Mouse (Mus musculus) heart, embryonic 10.5 days (tissue): Measurements from ENCODE around the gene Ier5. TPM values are rescaled to one million over a fixed set of nuclear protein-coding genes. Genes with fewer than 3 reads are reported as not detected.

Experiments
- DNase-seq: peaks from one replicate; pipeline ENCODE4 v3.0.0-alpha.2; 2017; ENCODE audit warnings: low spot score
- H3K27ac ChIP-seq: fragments of 300-500 bp; sonication (generic); 2 replicates; pipeline ENCODE4 v1.5.1; 2016; ENCODE audit warnings: mild to moderate bottlenecking
- H3K27me3 ChIP-seq: fragments of 300-500 bp; sonication (generic); 2 replicates; pipeline ENCODE4 v1.6.1; 2016; ENCODE audit warnings: mild to moderate bottlenecking; ENCODE audit not compliant: poor library complexity, insufficient read depth, severe bottlenecking
- H3K36me3 ChIP-seq: fragments of 300-500 bp; sonication (generic); 2 replicates; pipeline ENCODE4 v1.6.1; 2016; ENCODE audit warnings: mild to moderate bottlenecking, moderate library complexity
- H3K4me1 ChIP-seq: fragments of 300-500 bp; sonication (generic); 2 replicates; pipeline ENCODE4 v1.6.1; 2016; ENCODE audit warnings: mild to moderate bottlenecking
- H3K4me3 ChIP-seq: fragments of 300-500 bp; sonication (generic); 2 replicates; pipeline ENCODE4 v1.5.1; 2016; ENCODE audit warnings: mild to moderate bottlenecking, moderate library complexity
- H3K9me3 ChIP-seq: fragments of 300-500 bp; sonication (generic); 2 replicates; pipeline ENCODE4 v1.6.1; 2016; ENCODE audit warnings: mild to moderate bottlenecking, moderate library complexity
- WGBS: fragments of 180-500 bp; shearing (Covaris S2); methylation state at CpG from one replicate; pipeline ENCODE4 v1.1.7; 2016; 5-methylcytosine and 5-hydroxymethylcytosine counted together
- polyA plus RNA-seq: library from polyadenylated mRNA; unstranded; fragments of >200 nt; fragmentation: Nextera tagmentation; extraction: Ambion mirVana; gene quantifications from 2 replicates; pipeline ENCODE4 v1.2.1, GENCODE M21; 2016

The Ier5 gene
- polyA plus RNA-seq, 1 experiment from 2014 or later, result 8.6 TPM

GRCm38 (mm10) chr1:155112875-155113274 lies 13.4 kb upstream of the Ier5 start:
- Histone ChIP-seq H3K36me3 (no peaks in the 10 kb centered on the region), H3K4me1 (peaks cover 59% of the 10 kb centered on the region), H3K27ac (no peak overlapping the region), H3K9me3 (no peaks in the 10 kb centered on the region), H3K27me3 (0 out of 2 replicates have a peak, but pooled peaks cover 7% of the 10 kb centered on the region), H3K4me3 (no peak overlapping the region)
- whole genome bisulfite sequencing, result 87% methylated on average over 1 of the region's 1 CpGs
- DNase-seq, result no peak

GRCm38 (mm10) chr1:155112118-155112517 lies 12.7 kb upstream of the Ier5 start:
- Histone ChIP-seq H3K36me3 (no peaks in the 10 kb centered on the region), H3K27me3 (0 out of 2 replicates have a peak, but pooled peaks cover 7% of the 10 kb centered on the region), H3K4me1 (peaks cover 64% of the 10 kb centered on the region), H3K4me3 (no peak overlapping the region), H3K9me3 (no peaks in the 10 kb centered on the region), H3K27ac (0 out of 2 replicates have a peak overlapping the region, but pooled peaks have one; percentile 36)
- no peak for DNase-seq
- 20% methylated on average over 4 of the region's 4 CpGs for WGBS

GRCm38 (mm10) chr1:155111491-155111890 lies 12.1 kb upstream of the Ier5 start:
- H3K4me3 ChIP-seq, result no peak overlapping the region
- no peaks in the 10 kb centered on the region for H3K36me3 ChIP-seq
- peak overlapping the region; percentile 69 for H3K27ac ChIP-seq
- DNase-seq, result no peak
- H3K9me3 ChIP-seq, result no peaks in the 10 kb centered on the region
- WGBS, result 25% methylated on average over 6 of the region's 6 CpGs
- H3K27me3 ChIP-seq, result 0 out of 2 replicates have a peak, but pooled peaks cover 7% of the 10 kb centered on the region
- H3K4me1 ChIP-seq, result peaks cover 64% of the 10 kb centered on the region

GRCm38 (mm10) chr1:155109387-155110350 lies 10.2 kb upstream of the Ier5 start:
- DNase-seq, result no peak
- H3K4me3 ChIP-seq, result peak overlapping the region; percentile 31; the same call in 1 of the 2 replicates
- peaks cover 64% of the 10 kb centered on the region for H3K4me1 ChIP-seq
- WGBS, result 13% methylated on average over 18 of the region's 18 CpGs
- no peaks in the 10 kb centered on the region for H3K27me3 ChIP-seq
- no peaks in the 10 kb centered on the region for H3K36me3 ChIP-seq
- peak overlapping the region; percentile 87 for H3K27ac ChIP-seq
- no peaks in the 10 kb centered on the region for H3K9me3 ChIP-seq

- H3K4me1 ChIP-seq, result peaks cover 54% of the 10 kb centered on the region
- WGBS, result 31% methylated on average over 4 of the region's 4 CpGs
- DNase-seq, result no peak
- no peaks in the 10 kb centered on the region for H3K36me3 ChIP-seq
- H3K4me3 ChIP-seq, result no peak overlapping the region
- no peaks in the 10 kb centered on the region for H3K27me3 ChIP-seq
- no peaks in the 10 kb centered on the region for H3K9me3 ChIP-seq
- peak overlapping the region; percentile 87 for H3K27ac ChIP-seq
Measured at GRCm38 (mm10) chr1:155108412-155108811, 9.0 kb upstream of the Ier5 start.

GRCm38 (mm10) chr1:155107843-155108242 lies 8.4 kb upstream of the Ier5 start:
- WGBS, result 49% methylated on average over 5 of the region's 5 CpGs
- H3K36me3 ChIP-seq, result no peaks in the 10 kb centered on the region
- peak overlapping the region; percentile 87 for H3K27ac ChIP-seq
- H3K4me1 ChIP-seq, result peaks cover 50% of the 10 kb centered on the region
- H3K9me3 ChIP-seq, result no peaks in the 10 kb centered on the region
- no peak for DNase-seq
- H3K4me3 ChIP-seq, result no peak overlapping the region
- H3K27me3 ChIP-seq, result no peaks in the 10 kb centered on the region

- no peak overlapping the region for H3K4me3 ChIP-seq
- H3K4me1 ChIP-seq, result peaks cover 35% of the 10 kb centered on the region
- 65% methylated on average over 1 of the region's 1 CpGs for WGBS
- no peaks in the 10 kb centered on the region for H3K27me3 ChIP-seq
- no peak overlapping the region for H3K27ac ChIP-seq
- no peaks in the 10 kb centered on the region for H3K9me3 ChIP-seq
- DNase-seq, result no peak
- H3K36me3 ChIP-seq, result no peaks in the 10 kb centered on the region
Measured at GRCm38 (mm10) chr1:155106310-155106709, 6.9 kb upstream of the Ier5 start.

GRCm38 (mm10) chr1:155103991-155104390 lies 4.6 kb upstream of the Ier5 start:
- no peaks in the 10 kb centered on the region for H3K27me3 ChIP-seq
- H3K27ac ChIP-seq, result no peak overlapping the region
- H3K4me1 ChIP-seq, result peaks cover 21% of the 10 kb centered on the region
- H3K36me3 ChIP-seq, result no peaks in the 10 kb centered on the region
- H3K4me3 ChIP-seq, result no peak overlapping the region
- 80% methylated on average over 5 of the region's 5 CpGs for WGBS
- DNase-seq, result no peak
- no peaks in the 10 kb centered on the region for H3K9me3 ChIP-seq

- no peak for DNase-seq
- Histone ChIP-seq H3K4me1 (peaks cover 7% of the 10 kb centered on the region), H3K27ac (no peak overlapping the region), H3K9me3 (no peaks in the 10 kb centered on the region), H3K4me3 (no peak overlapping the region), H3K36me3 (no peaks in the 10 kb centered on the region), H3K27me3 (no peaks in the 10 kb centered on the region)
- 60% methylated on average over 4 of the region's 4 CpGs for WGBS
Measured at GRCm38 (mm10) chr1:155102631-155103030, 3.2 kb upstream of the Ier5 start.

- peak overlapping the region; percentile 99 for H3K27ac ChIP-seq
- peaks cover 25% of the 10 kb centered on the region for H3K4me1 ChIP-seq
- H3K36me3 ChIP-seq, result no peaks in the 10 kb centered on the region
- no peaks in the 10 kb centered on the region for H3K27me3 ChIP-seq
- H3K9me3 ChIP-seq, result no peaks in the 10 kb centered on the region
- peak overlapping the region; percentile 99 for H3K4me3 ChIP-seq
- DNase-seq, result peak; percentile 85
- under 1% methylated on average over 93 of the region's 93 CpGs for WGBS
Measured at GRCm38 (mm10) chr1:155098486-155099279, 753 bp downstream of the Ier5 start.

- Histone ChIP-seq H3K27ac (peak overlapping the region; percentile 99), H3K4me1 (peaks cover 32% of the 10 kb centered on the region), H3K9me3 (no peaks in the 10 kb centered on the region), H3K36me3 (no peaks in the 10 kb centered on the region), H3K27me3 (no peaks in the 10 kb centered on the region), H3K4me3 (peak overlapping the region; percentile 99)
- whole genome bisulfite sequencing, result under 1% methylated on average over 33 of the region's 33 CpGs
- peak; percentile 82 for DNase-seq
Measured at GRCm38 (mm10) chr1:155097931-155098485, 1.4 kb downstream of the Ier5 start.

GRCm38 (mm10) chr1:155097354-155097753 lies 2.1 kb downstream of the Ier5 start:
- peak overlapping the region; percentile 99 for H3K4me3 ChIP-seq
- H3K36me3 ChIP-seq, result no peaks in the 10 kb centered on the region
- peaks cover 38% of the 10 kb centered on the region for H3K4me1 ChIP-seq
- H3K27ac ChIP-seq, result peak overlapping the region; percentile 99
- no peak for DNase-seq
- no peaks in the 10 kb centered on the region for H3K27me3 ChIP-seq
- 16% methylated on average over 6 of the region's 6 CpGs for WGBS
- H3K9me3 ChIP-seq, result no peaks in the 10 kb centered on the region
